Mouse (Mus musculus): ENCODE results near the gene Cacna1h.

- TF ChIP-seq USF1 (IDR thresholded peaks at IDR 0.05; ENCODE audit: low read depth) (no peak), POLR2A (IDR thresholded peaks at IDR 0.05; ENCODE audit: insufficient read length, low read depth) (no peak), MYOD1 (IDR thresholded peaks at IDR 0.05; ENCODE audit: control insufficient read depth in 1 of 3, insufficient read length in 2 of 3, low read depth in 2 of 3) (no peak), MAX (IDR thresholded peaks at IDR 0.05; ENCODE audit: low read depth) (no peak), MYOG (IDR thresholded peaks at IDR 0.05; ENCODE audit: control insufficient read depth in 1 of 3, insufficient read depth in 1 of 3, insufficient read length in 2 of 3, low read depth in 2 of 3) (no peak)
Observed at GRCm38 (mm10) chr17:25427441-25427840, 6.1 kb downstream of the Cacna1h start.

All from myocyte (in vitro differentiated cells).